Mouse (Mus musculus): ENCODE results near the gene Gm49337. TPM values are rescaled to one million over a fixed set of nuclear protein-coding genes. Genes with fewer than 3 reads are reported as not detected.

Gm49337 gene
- polyA plus RNA-seq, 1 experiment from 2014 or later = not detected

- ATAC-seq (replicated peaks; ENCODE audit: low FRiP score, low TSS enrichment, low read depth) (no peak), DNase-seq (ENCODE audit: low spot score) (no peak)
- no peak overlapping the region for H3K4me2 ChIP-seq (ENCODE audit: low read length)
- H3K9ac ChIP-seq (ENCODE audit: low read length) = no peak overlapping the region
- no peaks in the 10 kb centered on the region for H3K4me1 ChIP-seq (replicated peaks; ENCODE audit: control insufficient read depth, insufficient read depth, low read length)
- H3K27me3 ChIP-seq (replicated peaks; ENCODE audit: control insufficient read depth, insufficient read depth, low read length) = no peaks in the 10 kb centered on the region
- WGBS = 88% methylated on average over 1 of the region's 1 CpGs
- H3K9me3 ChIP-seq (ENCODE audit: control insufficient read depth, low read length) = no peaks in the 10 kb centered on the region
- no peak overlapping the region for H3K27ac ChIP-seq (ENCODE audit: low read depth)
- no peak overlapping the region for H3K4me3 ChIP-seq (ENCODE audit: low read depth, low read length)
- H3K36me3 ChIP-seq (ENCODE audit: control insufficient read depth, insufficient read depth, low read length) = no peaks in the 10 kb centered on the region
Measured at GRCm38 (mm10) chr4:116141736-116142135, 31.4 kb upstream of the Gm49337 start.

DNA sequence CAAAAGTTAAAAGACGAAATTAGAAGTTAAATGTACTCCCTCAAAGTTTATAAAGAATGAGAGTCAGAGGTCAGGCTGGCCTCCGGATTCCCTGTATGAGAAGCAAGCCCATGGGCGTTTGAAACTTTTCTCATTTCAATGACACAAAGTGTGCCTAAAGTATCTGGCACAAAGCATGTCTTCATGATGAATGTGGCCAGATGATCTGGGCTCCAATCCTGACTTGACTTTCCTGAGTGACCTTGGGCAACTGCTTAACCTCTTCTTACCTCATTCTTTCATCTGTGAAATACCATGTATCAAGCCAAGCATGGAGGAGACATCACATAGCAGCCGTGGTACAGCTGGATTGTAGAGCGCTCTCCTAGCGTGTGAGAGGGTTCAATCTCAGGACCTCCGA is 30.9 kb upstream of the Gm49337 start:
- H3K36me3 ChIP-seq (ENCODE audit: control insufficient read depth, insufficient read depth, low read length) = no peaks in the 10 kb centered on the region
- 83% methylated on average over 7 of the region's 7 CpGs for WGBS
- no peaks in the 10 kb centered on the region for H3K27me3 ChIP-seq (replicated peaks; ENCODE audit: control insufficient read depth, insufficient read depth, low read length)

GRCm38 (mm10) chr4:116143317-116143811 is 29.8 kb upstream of the Gm49337 start:
- H3K36me3 ChIP-seq (ENCODE audit: control insufficient read depth, insufficient read depth, low read length) = no peaks in the 10 kb centered on the region
- no peaks in the 10 kb centered on the region for H3K4me1 ChIP-seq (replicated peaks; ENCODE audit: control insufficient read depth, insufficient read depth, low read length)
- DNase-seq (ENCODE audit: low spot score) (peak; percentile 52), ATAC-seq (replicated peaks; ENCODE audit: low FRiP score, low TSS enrichment, low read depth) (no peak)
- no peaks in the 10 kb centered on the region for H3K27me3 ChIP-seq (replicated peaks; ENCODE audit: control insufficient read depth, insufficient read depth, low read length)
- peak overlapping the region; percentile 93 for H3K4me2 ChIP-seq (ENCODE audit: low read length)
- no peaks in the 10 kb centered on the region for H3K9me3 ChIP-seq (ENCODE audit: control insufficient read depth, low read length)
- H3K9ac ChIP-seq (ENCODE audit: low read length) = no peak overlapping the region
- H3K4me3 ChIP-seq (ENCODE audit: low read depth, low read length) = peak overlapping the region; percentile 68; the same call in 1 of the 2 replicates
- WGBS = 6% methylated on average over 7 of the region's 7 CpGs
- no peak overlapping the region for H3K27ac ChIP-seq (ENCODE audit: low read depth)

More for the DNA sequence above, 30.9 kb upstream of the Gm49337 start:
- DNase-seq (ENCODE audit: low spot score) = no peak
- ATAC-seq (replicated peaks; ENCODE audit: low FRiP score, low TSS enrichment, low read depth) = no peak
- H3K9ac ChIP-seq (ENCODE audit: low read length) = no peak overlapping the region
- no peak overlapping the region for H3K27ac ChIP-seq (ENCODE audit: low read depth)
- H3K4me3 ChIP-seq (ENCODE audit: low read depth, low read length) = no peak overlapping the region
- no peaks in the 10 kb centered on the region for H3K9me3 ChIP-seq (ENCODE audit: control insufficient read depth, low read length)
- no peak overlapping the region for H3K4me2 ChIP-seq (ENCODE audit: low read length)
- no peaks in the 10 kb centered on the region for H3K4me1 ChIP-seq (replicated peaks; ENCODE audit: control insufficient read depth, insufficient read depth, low read length)

- H3K27me3 ChIP-seq (replicated peaks; ENCODE audit: control insufficient read depth, insufficient read depth, low read length) = no peaks in the 10 kb centered on the region
- H3K4me2 ChIP-seq (ENCODE audit: low read length) = peak overlapping the region; percentile 93
- peak overlapping the region; percentile 68 for H3K4me3 ChIP-seq (ENCODE audit: low read depth, low read length)
- H3K4me1 ChIP-seq (replicated peaks; ENCODE audit: control insufficient read depth, insufficient read depth, low read length) = no peaks in the 10 kb centered on the region
- H3K9me3 ChIP-seq (ENCODE audit: control insufficient read depth, low read length) = no peaks in the 10 kb centered on the region
- H3K27ac ChIP-seq (ENCODE audit: low read depth) = no peak overlapping the region
- ATAC-seq (replicated peaks; ENCODE audit: low FRiP score, low TSS enrichment, low read depth) (peak; percentile 63; the same call in 1 of the 2 replicates), DNase-seq (ENCODE audit: low spot score) (peak; percentile 85)
- 1% methylated on average over 47 of the region's 47 CpGs for WGBS
- H3K36me3 ChIP-seq (ENCODE audit: control insufficient read depth, insufficient read depth, low read length) = no peaks in the 10 kb centered on the region
- H3K9ac ChIP-seq (ENCODE audit: low read length) = peak overlapping the region; percentile 64
Measured at GRCm38 (mm10) chr4:116143891-116144717, 29.1 kb upstream of the Gm49337 start.

GRCm38 (mm10) chr4:116149812-116150155 is 23.4 kb upstream of the Gm49337 start:
- WGBS = 21% methylated on average over 6 of the region's 6 CpGs
- H3K27me3 ChIP-seq (replicated peaks; ENCODE audit: control insufficient read depth, insufficient read depth, low read length) = no peaks in the 10 kb centered on the region
- ATAC-seq (replicated peaks; ENCODE audit: low FRiP score, low TSS enrichment, low read depth) = no peak

GRCm38 (mm10) chr4:116150156-116150861 is 22.9 kb upstream of the Gm49337 start:
- Histone ChIP-seq H3K27ac (ENCODE audit: low read depth) (peak overlapping the region; percentile 77), H3K36me3 (ENCODE audit: control insufficient read depth, insufficient read depth, low read length) (peaks cover 33% of the 10 kb centered on the region), H3K4me3 (ENCODE audit: low read depth, low read length) (peak overlapping the region; percentile 87), H3K4me1 (replicated peaks; ENCODE audit: control insufficient read depth, insufficient read depth, low read length) (peaks cover 9% of the 10 kb centered on the region), H3K27me3 (replicated peaks; ENCODE audit: control insufficient read depth, insufficient read depth, low read length) (no peaks in the 10 kb centered on the region), H3K9ac (ENCODE audit: low read length) (peak overlapping the region; percentile 94), H3K4me2 (ENCODE audit: low read length) (peak overlapping the region; percentile 89), H3K9me3 (ENCODE audit: control insufficient read depth, low read length) (no peaks in the 10 kb centered on the region)
- under 1% methylated on average over 65 of the region's 73 CpGs for WGBS
- DNase-seq (ENCODE audit: low spot score) (peak; percentile 84), ATAC-seq (replicated peaks; ENCODE audit: low FRiP score, low TSS enrichment, low read depth) (peak; percentile 91)

More at GRCm38 (mm10) chr4:116149812-116150155, 23.4 kb upstream of the Gm49337 start:
- DNase-seq (ENCODE audit: low spot score) = peak; percentile 64
- peak overlapping the region; percentile 77 for H3K27ac ChIP-seq (ENCODE audit: low read depth)
- H3K9ac ChIP-seq (ENCODE audit: low read length) = peak overlapping the region; percentile 94
- peak overlapping the region; percentile 89 for H3K4me2 ChIP-seq (ENCODE audit: low read length)
- H3K4me1 ChIP-seq (replicated peaks; ENCODE audit: control insufficient read depth, insufficient read depth, low read length) = peaks cover 9% of the 10 kb centered on the region
- no peaks in the 10 kb centered on the region for H3K9me3 ChIP-seq (ENCODE audit: control insufficient read depth, low read length)
- H3K4me3 ChIP-seq (ENCODE audit: low read depth, low read length) = peak overlapping the region; percentile 87
- peaks cover 28% of the 10 kb centered on the region for H3K36me3 ChIP-seq (ENCODE audit: control insufficient read depth, insufficient read depth, low read length)

- Histone ChIP-seq H3K27ac (ENCODE audit: low read depth) (peak overlapping the region; percentile 77; the same call in 1 of the 2 replicates), H3K27me3 (replicated peaks; ENCODE audit: control insufficient read depth, insufficient read depth, low read length) (no peaks in the 10 kb centered on the region), H3K9me3 (ENCODE audit: control insufficient read depth, low read length) (no peaks in the 10 kb centered on the region), H3K36me3 (ENCODE audit: control insufficient read depth, insufficient read depth, low read length) (peaks cover 39% of the 10 kb centered on the region), H3K4me1 (replicated peaks; ENCODE audit: control insufficient read depth, insufficient read depth, low read length) (peaks cover 9% of the 10 kb centered on the region), H3K9ac (ENCODE audit: low read length) (peak overlapping the region; percentile 94), H3K4me3 (ENCODE audit: low read depth, low read length) (peak overlapping the region; percentile 87), H3K4me2 (ENCODE audit: low read length) (peak overlapping the region; percentile 89)
- ATAC-seq (replicated peaks; ENCODE audit: low FRiP score, low TSS enrichment, low read depth) (0 out of 2 replicates have a peak, but pooled peaks have one; percentile 4), DNase-seq (ENCODE audit: low spot score) (peak; percentile 68)
- WGBS = 10% methylated on average over 4 of the region's 4 CpGs
Measured at GRCm38 (mm10) chr4:116150862-116151221, 22.3 kb upstream of the Gm49337 start.

DNA sequence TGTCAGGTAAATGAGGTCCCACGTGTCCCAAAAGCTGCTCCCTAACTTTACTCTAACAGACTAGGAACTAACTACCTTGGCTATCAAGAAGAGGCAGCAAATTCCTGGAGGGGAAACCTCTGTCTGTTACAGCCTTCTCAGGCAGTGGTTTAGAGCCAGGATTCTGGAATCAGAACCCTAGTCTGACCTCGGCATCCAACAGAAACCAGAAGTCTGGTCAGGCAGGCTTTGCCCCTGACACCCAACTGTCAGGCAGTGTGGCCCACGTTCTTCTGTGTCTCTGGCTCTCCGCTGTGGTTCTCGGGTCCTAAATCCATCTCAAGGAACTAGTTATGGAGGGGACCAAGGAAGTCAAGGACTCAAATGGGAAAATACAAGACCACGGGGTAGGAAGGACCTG is 21.9 kb upstream of the Gm49337 start, which contains the start of gene Lurap1:
Gene Lurap1 (minus strand): TSS at position 101 of the 400 bp plus-strand sequence.
- no peak for DNase-seq (ENCODE audit: low spot score)
- peak within 1 kb of the TSS; percentile 89 for H3K4me2 ChIP-seq (ENCODE audit: low read length)
- ATAC-seq (replicated peaks; ENCODE audit: low FRiP score, low TSS enrichment, low read depth) = no peak
- H3K27ac ChIP-seq (ENCODE audit: low read depth) = peak within 1 kb of the TSS; percentile 77
- H3K4me3 ChIP-seq (ENCODE audit: low read depth, low read length) = peak within 1 kb of the TSS; percentile 87
- no peaks in the 10 kb centered on the region for H3K27me3 ChIP-seq (replicated peaks; ENCODE audit: control insufficient read depth, insufficient read depth, low read length)
- H3K36me3 ChIP-seq (ENCODE audit: control insufficient read depth, insufficient read depth, low read length) = peaks cover 43% of the 10 kb centered on the region
- H3K9me3 ChIP-seq (ENCODE audit: control insufficient read depth, low read length) = no peaks in the 10 kb centered on the region
- WGBS = 71% methylated on average over 6 of the region's 6 CpGs
- H3K4me1 ChIP-seq (replicated peaks; ENCODE audit: control insufficient read depth, insufficient read depth, low read length) = peaks cover 9% of the 10 kb centered on the region
- peak within 1 kb of the TSS; percentile 94 for H3K9ac ChIP-seq (ENCODE audit: low read length)

Data from intestine, embryonic 14.5 days (tissue).